Mouse (Mus musculus) cerebellum, postnatal 36 days (tissue): Measurements from ENCODE around the gene 4930451I11Rik.

Source experiments
- DNase-seq, 2 experiments: peaks; one replicate each; pipeline ENCODE4 v3.0.0; 2021 to 2022; ENCODE audit warnings: mixed read lengths in 2 of 2

Gene 4930451I11Rik

DNA sequence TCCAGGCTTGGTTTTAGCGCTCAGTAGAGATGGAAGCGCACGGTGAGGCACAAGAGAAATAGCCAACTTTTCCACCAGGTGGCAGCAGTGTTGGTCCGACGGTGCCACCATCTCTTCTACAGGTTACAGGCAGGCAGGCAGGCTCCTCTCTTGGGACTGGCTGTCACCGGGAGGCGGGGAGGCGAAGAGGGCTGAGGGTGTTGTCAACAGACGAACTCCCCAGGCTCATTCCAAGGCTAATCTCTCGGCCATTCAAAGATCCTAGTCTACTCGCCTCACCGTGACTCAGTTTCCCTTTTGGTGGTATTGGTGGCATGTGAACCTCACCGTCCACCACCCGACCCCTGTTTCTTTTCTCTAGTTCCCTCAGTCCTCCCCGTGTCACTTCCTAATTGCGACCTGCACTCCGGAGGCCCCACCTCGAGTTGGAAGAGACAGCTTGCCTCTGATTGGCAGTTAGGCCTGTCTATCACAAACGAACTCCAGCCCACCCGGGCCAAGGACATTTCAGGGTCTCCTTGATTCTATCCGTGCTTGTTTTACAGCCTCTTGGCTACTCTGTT, 678 bp upstream of the 4930451I11Rik start:
- DNase-seq, result peak; percentile 86 to 89

DNA sequence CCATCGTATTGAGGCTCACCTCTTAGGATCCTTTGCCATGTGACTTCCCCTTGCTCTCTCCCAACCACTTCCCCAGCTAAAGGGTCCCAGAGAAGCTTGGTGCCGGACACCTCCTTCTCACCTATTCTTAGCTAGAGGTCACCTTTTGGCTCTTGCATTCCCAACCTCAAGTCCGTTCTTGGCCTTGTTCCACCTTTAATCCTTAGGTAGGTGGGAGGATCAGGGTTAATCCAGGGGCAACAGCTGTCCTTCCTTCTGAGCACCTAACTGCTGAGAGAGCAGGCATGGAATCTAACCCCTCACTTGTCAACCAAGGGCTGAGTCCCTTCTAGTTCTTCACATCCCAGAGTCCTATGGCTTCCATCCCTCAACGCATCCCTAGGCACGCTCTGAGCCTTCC, 5.5 kb downstream of the 4930451I11Rik start:
- no peak for DNase-seq

GRCm38 (mm10) chr7:126825403-126825802, 6.0 kb downstream of the 4930451I11Rik start:
- DNase-seq, result no peak

DNA sequence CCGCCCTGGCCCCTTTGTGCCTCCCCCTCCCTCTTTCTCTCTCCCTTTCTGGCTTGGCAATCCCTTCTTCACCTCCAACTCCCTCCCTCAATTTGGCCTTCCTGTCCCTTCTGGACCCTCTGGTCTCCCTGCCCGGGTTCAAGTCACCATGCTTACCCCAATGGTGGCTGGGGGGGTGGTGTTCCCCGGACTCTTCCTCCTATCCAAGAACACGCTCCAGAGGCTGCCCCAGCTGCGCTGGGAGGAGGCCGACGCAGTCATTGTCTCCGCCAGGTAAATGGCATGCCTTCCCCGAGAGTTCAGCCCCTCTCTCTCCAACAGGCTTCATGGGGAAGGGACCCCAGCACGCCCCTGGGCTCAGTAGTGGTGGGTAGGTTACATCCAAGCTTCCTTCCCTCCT, 7.5 kb downstream of the 4930451I11Rik start:
- peak in 1 of 2 experiments; percentile 29 for DNase-seq

- peak; percentile 58 to 65 for DNase-seq
These were observed 8.2 kb downstream of the 4930451I11Rik start for GRCm38 (mm10) chr7:126823202-126823711.

DNA sequence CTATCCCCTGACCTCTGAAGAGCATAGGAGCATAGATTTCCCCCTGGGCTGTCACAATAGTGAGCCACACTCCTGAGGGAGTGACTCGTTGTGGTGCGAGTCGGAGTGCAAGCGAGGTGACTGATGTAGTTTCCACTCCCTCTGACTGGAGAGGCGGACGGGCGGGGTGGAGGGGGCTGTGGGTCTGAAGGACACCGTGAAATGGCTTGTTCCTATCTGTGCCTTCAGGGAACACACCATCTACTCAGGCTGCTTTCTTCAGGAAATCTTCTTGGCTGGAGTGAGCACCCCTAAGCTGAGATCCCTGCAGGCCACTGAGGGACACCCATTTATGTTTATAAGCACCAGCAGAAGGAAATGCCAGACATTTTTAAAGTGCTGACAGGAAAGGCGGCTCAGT, 8.7 kb downstream of the 4930451I11Rik start:
- DNase-seq, result peak; percentile 53 to 56

DNA sequence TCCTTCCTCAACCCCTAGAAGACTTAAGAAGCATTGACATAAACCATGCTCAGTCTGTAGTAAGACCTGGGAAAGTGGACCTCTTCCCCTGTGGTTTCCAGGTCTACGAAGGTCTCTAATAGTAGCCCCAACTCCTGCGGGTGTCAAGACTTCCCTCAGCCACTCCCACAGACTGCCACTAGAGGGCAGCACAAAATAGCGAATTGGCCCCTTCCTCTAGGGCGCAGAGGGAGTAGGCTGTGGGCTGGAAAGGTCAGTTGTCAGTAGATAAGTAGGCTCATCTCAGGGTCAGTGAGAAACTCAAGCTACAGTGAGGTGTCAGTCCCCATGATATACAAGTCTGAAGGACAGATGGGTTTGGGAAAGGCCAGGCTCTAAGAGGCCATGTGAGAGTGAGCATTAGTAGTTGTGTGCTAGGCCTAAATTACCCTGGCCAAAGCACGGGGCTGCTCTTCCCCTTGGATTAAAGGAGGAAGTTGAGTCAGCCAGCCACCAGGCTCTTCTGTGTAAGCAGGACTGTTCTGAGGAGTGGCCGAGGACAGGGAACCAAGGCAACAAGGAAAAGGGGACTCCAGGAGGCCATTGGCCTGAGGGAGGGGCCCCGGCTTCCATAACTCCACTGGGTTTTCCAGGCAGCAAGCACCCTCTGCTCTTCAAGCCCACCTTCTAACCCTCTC, 9.5 kb downstream of the 4930451I11Rik start:
- peak; percentile 90 to 94 for DNase-seq

DNA sequence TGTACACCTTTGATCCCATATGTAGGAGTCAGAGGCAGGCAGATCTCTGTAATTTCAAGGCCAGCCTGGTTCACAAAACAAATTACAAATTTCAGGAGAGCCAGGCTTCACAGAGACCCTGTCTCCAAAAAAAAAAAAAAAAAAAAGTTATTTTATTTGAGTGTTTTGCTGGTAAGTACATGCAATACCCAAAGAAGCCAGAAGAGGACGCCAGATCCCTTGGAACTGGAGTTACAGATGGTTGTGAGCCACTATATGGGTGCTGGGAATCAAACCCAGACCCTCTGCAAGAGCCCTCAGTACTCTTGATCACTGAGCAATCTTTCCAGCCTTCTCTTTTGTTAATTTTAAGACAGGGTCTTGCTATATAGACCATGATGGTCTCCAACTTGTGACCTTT, 12.6 kb downstream of the 4930451I11Rik start:
- DNase-seq, result no peak

DNA sequence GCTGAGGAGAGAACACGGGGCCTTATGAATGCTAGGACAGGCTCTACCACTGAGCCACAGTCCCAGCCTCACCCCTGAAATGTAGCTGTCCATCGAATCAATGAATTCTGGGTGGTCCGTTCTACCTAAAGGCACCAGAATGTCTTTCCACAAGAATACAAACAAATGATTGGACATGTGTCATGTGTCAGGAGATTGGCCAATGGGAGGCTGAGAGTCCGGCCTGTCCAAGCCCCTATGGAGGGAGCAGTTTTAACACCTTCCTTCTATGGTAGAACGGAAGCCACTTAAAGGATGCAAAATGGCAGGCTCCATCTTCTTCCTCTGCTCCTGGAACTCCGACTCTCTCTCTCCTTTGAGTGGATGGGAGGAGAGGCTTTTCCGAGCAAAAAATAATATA, 13.8 kb downstream of the 4930451I11Rik start:
- DNase-seq, result no peak

- DNase-seq, result no peak
These were observed 14.9 kb downstream of the 4930451I11Rik start for GRCm38 (mm10) chr7:126816494-126816893.

GRCm38 (mm10) chr7:126815726-126816222, 15.7 kb downstream of the 4930451I11Rik start:
- no peak for DNase-seq

DNA sequence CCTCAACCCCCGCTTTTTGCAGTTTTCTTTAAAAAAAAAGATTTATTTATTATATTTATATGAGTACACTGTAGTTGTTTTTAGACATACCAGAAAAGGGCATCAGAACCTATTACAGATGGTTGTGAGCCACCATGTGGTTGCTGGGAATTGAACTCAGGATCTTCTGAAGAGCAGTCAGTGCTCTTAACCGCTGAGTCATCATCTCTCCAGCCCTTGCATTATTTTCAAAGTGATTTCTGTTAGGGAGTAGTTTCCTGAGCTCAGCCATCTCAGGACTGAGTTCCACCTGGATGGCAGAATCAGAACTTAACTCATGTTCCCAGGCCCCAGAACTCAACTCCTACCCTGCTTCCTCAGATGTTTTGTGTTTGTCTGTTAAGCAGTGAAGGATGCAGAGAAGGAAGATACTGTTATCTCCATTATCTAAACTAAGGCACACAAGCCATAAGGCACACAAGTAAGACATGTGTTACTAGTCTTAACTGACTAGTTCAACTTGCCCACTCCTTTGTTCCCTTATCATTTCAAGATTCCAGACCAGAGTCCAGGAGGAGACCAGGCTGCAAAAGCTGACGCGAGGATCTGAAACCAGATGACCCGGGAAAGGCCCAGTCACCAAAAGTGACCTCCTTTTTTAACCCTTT, 21.6 kb downstream of the 4930451I11Rik start:
- no peak for DNase-seq

GRCm38 (mm10) chr7:126808703-126809455, 22.6 kb downstream of the 4930451I11Rik start:
- peak; percentile 94 to 96 for DNase-seq

GRCm38 (mm10) chr7:126807405-126807804, 24.0 kb downstream of the 4930451I11Rik start:
- no peak for DNase-seq

DNA sequence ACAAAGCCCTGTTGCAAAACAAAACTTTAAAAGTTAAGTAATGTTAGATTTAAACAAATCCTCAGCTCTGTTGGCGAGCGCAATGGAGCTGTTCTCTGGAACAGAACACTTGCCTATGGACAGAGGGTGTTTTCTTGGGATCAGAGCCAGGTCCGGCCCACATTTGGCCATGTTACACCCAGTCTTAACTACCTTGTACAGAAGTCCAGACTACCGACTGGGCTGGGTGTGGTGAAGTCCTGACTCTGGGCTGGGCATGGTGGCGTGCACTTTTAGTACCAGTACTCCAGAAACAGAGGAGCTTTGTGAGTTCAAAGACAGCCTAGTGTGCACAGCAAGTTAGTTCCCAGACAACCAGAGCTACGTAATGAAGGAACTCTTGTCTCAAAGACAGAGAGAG, 24.5 kb downstream of the 4930451I11Rik start:
- no peak for DNase-seq

DNA sequence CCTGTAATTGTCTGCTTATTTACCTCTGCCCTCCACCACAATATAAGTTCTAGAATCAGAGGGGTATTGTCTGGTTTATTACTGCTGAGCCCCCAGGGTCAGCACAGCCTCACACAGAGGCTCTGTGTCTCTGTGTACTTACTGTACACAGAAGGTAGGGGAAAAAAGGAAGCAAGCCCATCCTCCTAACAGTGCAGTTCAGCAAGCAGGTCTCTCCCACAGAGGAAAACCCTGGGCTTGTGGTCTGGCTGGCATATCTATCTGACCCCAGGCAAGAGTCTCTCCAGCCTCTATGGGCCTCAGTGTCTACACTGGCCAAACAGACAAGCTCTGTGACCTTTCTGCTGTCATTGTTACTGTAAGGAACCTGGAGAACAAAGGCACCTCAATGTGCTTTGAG, 27.7 kb downstream of the 4930451I11Rik start:
- no peak for DNase-seq

DNA sequence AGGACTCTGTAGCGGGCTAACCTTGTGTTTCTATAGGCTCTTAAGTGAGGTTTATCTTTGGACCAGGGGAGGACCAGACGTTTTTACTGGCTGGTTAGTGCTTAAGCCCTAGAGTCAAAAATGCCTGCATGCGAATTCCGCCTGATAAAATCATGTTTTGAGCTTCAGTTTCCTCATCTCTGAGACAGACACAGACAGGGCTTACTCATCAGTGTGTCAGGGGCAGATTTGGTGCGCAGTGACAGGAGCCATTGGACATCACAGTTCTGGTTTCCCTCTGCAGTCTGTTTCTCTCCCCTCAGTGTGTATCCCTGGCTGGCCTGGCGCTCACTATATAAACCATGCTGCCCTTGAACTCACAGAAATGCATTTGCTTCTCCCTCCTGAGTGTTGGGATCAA, 28.3 kb downstream of the 4930451I11Rik start:
- DNase-seq, result no peak

DNA sequence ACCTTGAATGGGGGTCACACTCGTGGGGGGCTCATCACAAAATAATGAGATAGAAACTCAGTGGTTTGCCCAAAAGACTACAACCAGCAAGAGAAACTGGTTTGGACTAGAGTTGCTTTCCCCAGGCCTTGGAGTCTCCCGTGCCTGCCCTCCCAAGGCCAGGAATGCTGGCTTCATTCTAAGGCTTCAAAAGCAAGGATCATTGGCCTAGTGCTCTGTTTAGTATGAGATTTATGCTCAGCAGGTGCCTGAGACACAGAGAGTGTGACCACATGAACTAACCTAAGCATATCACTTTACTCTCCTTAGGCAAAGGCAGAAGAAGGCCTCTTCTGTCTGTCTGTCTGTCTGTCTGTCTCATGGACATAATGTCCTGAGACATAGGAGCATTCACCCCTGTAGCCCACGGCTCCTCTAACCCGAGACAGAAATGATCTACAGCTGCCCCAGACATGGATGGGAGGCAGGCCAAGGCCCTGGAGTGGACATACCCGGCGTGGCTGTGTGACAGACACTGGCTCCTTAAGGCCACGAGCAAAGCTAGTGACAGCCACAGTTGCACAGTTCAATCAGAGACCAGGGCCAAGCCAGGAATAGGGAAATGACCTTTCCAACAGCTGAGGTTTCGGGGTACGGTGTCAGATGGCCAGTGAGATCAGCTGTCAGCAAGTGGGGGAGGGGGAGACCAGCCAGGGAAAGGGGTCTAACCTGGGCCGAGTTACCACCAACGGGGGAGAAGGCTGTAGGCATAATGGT, 29.1 kb downstream of the 4930451I11Rik start:
- DNase-seq, result no peak

GRCm38 (mm10) chr7:126801057-126801422, 30.4 kb downstream of the 4930451I11Rik start:
- no peak for DNase-seq

GRCm38 (mm10) chr7:126800269-126801056, 31.0 kb downstream of the 4930451I11Rik start:
- DNase-seq, result no peak

DNA sequence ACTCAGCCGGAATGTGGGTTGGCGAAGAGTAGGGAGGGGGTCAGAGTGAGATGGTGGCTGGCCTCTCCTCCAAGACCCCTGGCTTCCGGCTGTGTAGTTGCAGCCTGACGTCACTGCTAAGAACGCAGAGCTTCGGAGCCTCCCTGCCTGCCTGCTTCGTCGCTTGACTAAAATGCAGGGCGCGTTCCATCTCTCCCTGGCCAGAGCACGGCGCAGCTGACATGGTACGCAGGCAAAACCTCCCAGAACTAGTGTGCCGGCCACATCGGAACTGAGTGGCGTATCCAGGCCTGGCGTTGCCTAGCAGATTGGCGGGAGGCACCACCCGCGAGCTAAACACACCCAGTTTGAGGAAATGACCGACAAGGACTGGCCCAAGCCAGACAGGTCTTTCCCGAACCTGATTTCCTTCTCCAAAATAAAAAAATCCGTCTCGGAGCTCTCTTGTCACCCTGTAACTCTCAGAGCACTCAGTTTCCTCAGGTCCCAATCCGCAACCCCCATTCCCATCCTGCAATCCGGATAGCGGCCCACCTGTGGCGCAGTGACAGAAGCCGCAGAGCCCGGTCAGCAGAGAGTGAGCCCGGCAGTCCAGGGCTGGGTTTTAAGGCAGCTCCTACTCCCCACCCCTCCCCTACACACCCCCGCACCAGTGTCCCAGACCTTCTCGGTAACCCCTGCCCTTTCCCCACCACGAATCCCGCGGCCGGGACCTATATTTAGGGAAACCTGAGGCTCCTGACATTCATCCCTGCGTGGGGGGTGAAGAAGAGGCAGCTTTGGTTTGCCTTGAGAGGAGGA, 31.8 kb downstream of the 4930451I11Rik start:
- DNase-seq, result peak; percentile 78 to 84
